Mouse (Mus musculus): Measurements from ENCODE around the gene Clip3.

The Clip3 gene

GRCm38 (mm10) chr7:30291215-30292131 lies at the start of gene Clip3:
Gene Clip3 (plus strand): TSS chr7:30291728.
- DNase-seq = peak; percentile 90 to 91

- peak; percentile 8 to 27 for DNase-seq
These were observed 39.3 kb upstream of the Clip3 start for GRCm38 (mm10) chr7:30251956-30252954.

- no peak for DNase-seq
These were observed 26.5 kb upstream of the Clip3 start for GRCm38 (mm10) chr7:30265041-30265440.

GRCm38 (mm10) chr7:30265531-30265930 lies 26.0 kb upstream of the Clip3 start:
- DNase-seq = no peak

GRCm38 (mm10) chr7:30265935-30266334 lies 25.6 kb upstream of the Clip3 start:
- DNase-seq = no peak

- DNase-seq = no peak
These were observed 24.7 kb upstream of the Clip3 start for GRCm38 (mm10) chr7:30266780-30267179.

GRCm38 (mm10) chr7:30269641-30270040 lies 21.9 kb upstream of the Clip3 start:
- no peak for DNase-seq

- no peak for DNase-seq
These were observed 17.1 kb upstream of the Clip3 start for GRCm38 (mm10) chr7:30274383-30274782.

GRCm38 (mm10) chr7:30278911-30279310 lies 12.6 kb upstream of the Clip3 start:
- no peak for DNase-seq

- peak in 1 of 2 experiments; percentile 27 for DNase-seq
These were observed 12.0 kb upstream of the Clip3 start for GRCm38 (mm10) chr7:30279536-30279935.

- DNase-seq = peak; percentile 92 to 96
These were observed 11.4 kb upstream of the Clip3 start, which contains the start of the genes Thap8 and Wdr62 for GRCm38 (mm10) chr7:30279951-30280669. Gene Thap8 (plus strand): TSS chr7:30280094. Gene Wdr62 (minus strand): TSS chr7:30280419.

- DNase-seq = peak; percentile 87 to 93
These were observed 10.8 kb upstream of the Clip3 start for GRCm38 (mm10) chr7:30280670-30281138.

GRCm38 (mm10) chr7:30281522-30281921 lies 10.0 kb upstream of the Clip3 start:
- DNase-seq = no peak

GRCm38 (mm10) chr7:30282740-30283139 lies 8.8 kb upstream of the Clip3 start:
- no peak for DNase-seq

GRCm38 (mm10) chr7:30286701-30287410 lies 4.7 kb upstream of the Clip3 start:
- peak in 1 of 2 experiments; percentile 30 for DNase-seq

GRCm38 (mm10) chr7:30288046-30288445 lies 3.5 kb upstream of the Clip3 start:
- DNase-seq = no peak

GRCm38 (mm10) chr7:30289071-30289713 lies 2.3 kb upstream of the Clip3 start:
- DNase-seq = no peak

- DNase-seq = peak; percentile 21 to 41
These were observed 1.7 kb upstream of the Clip3 start for GRCm38 (mm10) chr7:30289714-30290399.

GRCm38 (mm10) chr7:30293795-30294194 lies 2.3 kb downstream of the Clip3 start:
- DNase-seq = no peak

- no peak for DNase-seq
These were observed 2.8 kb downstream of the Clip3 start for GRCm38 (mm10) chr7:30294296-30294695.

All from kidney, postnatal 4 days (tissue).